Mouse (Mus musculus): ENCODE data around the gene Ssr1.

DNA sequence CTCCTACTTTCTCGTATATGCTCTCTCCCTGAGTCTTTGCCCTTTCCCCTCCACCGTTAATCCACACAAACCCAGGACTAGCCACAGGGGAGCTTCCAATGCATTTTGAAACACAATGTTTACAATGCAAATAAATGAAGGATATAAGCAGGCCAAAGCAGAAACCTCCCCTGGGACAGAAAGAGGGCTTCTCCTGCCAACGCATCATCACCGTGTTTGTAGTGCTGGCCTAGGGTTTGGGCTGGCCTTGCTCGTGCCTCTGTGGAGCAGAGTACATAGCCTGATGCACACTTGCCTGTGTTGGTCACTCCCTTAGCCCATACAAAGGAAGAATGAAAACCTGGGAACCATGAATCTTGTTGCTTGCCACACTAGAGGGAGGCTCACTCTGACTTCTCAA is 53.4 kb downstream of the Ssr1 start:
- no peak for TF ChIP-seq POLR2A (IDR thresholded peaks at IDR 0.05; ENCODE audit: extremely low read depth, insufficient read depth, low read length)
- TF ChIP-seq CTCF (IDR thresholded peaks at IDR 0.05; ENCODE audit: low read depth, low read length) = no peak

Measured in liver, adult 2 months (tissue).